Mouse (Mus musculus) adrenal gland, postnatal 14 days (tissue): Measurements from ENCODE around the gene Ifi27l2b. TPM values are rescaled to one million over a fixed set of nuclear protein-coding genes. Genes with fewer than 3 reads are reported as not detected.
"Not testable (repeated sequence)": the region's sequence is repeated elsewhere in the genome, so short reads cannot be mapped to it uniquely, and the experiment has no call there.

Source experiments
- DNase-seq: peaks from one replicate; pipeline ENCODE4 v3.0.0; 2021; ENCODE audit warnings: mixed read lengths
- long read RNA-seq, 2 experiments: library from polyadenylated mRNA; stranded (forward); transcript quantifications; one replicate each; pipeline ENCODE4 v2.0.0; 2021
- total RNA-seq: library from RNA; stranded (reverse); gene quantifications from 2 replicates; pipeline ENCODE4 v1.2.3, GENCODE M21; 2021

The Ifi27l2b gene
- not detected in 2 replicates for total RNA-seq
- long read RNA-seq, experiment 1, partial matches to known transcripts = 0 of 1 reads
- long read RNA-seq, experiment 1, other reads (novel, unspliced or antisense) = 1 of 1 reads
- long read RNA-seq, experiment 2 = 0 reads

GRCm38 (mm10) chr12:103457140-103457539 lies at the start of gene Ifi27l2b:
Gene Ifi27l2b (minus strand): TSS chr12:103457223.
- DNase-seq = no peak

- DNase-seq = no peak
These were observed 47.4 kb upstream of the Ifi27l2b start for GRCm38 (mm10) chr12:103504402-103504801.

GRCm38 (mm10) chr12:103503300-103503699 lies 46.3 kb upstream of the Ifi27l2b start:
- DNase-seq = peak; percentile 33

GRCm38 (mm10) chr12:103499261-103499660 lies 42.2 kb upstream of the Ifi27l2b start:
- DNase-seq = no peak

GRCm38 (mm10) chr12:103498768-103499167 lies 41.7 kb upstream of the Ifi27l2b start:
- no peak for DNase-seq

GRCm38 (mm10) chr12:103494486-103494885 lies 37.5 kb upstream of the Ifi27l2b start:
- peak; percentile 72 for DNase-seq

GRCm38 (mm10) chr12:103492767-103493166 lies 35.7 kb upstream of the Ifi27l2b start:
- peak; percentile 83 for DNase-seq

GRCm38 (mm10) chr12:103491091-103491730 lies 34.2 kb upstream of the Ifi27l2b start:
- DNase-seq = no peak

- DNase-seq = no peak
These were observed 30.7 kb upstream of the Ifi27l2b start for GRCm38 (mm10) chr12:103487750-103488149.

- DNase-seq = peak; percentile 49
These were observed 30.3 kb upstream of the Ifi27l2b start for GRCm38 (mm10) chr12:103487276-103487675.

GRCm38 (mm10) chr12:103486726-103487125 lies 29.7 kb upstream of the Ifi27l2b start:
- DNase-seq = peak; percentile 39

- DNase-seq = not testable (repeated sequence)
These were observed 27.4 kb upstream of the Ifi27l2b start for GRCm38 (mm10) chr12:103484200-103484972.

- DNase-seq = peak; percentile 34
These were observed 25.8 kb upstream of the Ifi27l2b start for GRCm38 (mm10) chr12:103482781-103483180.

GRCm38 (mm10) chr12:103481671-103482070 lies 24.6 kb upstream of the Ifi27l2b start:
- peak; percentile 47 for DNase-seq

- peak; percentile 45 for DNase-seq
These were observed 20.5 kb upstream of the Ifi27l2b start for GRCm38 (mm10) chr12:103477461-103478015.

- no peak for DNase-seq
These were observed 19.9 kb upstream of the Ifi27l2b start for GRCm38 (mm10) chr12:103476779-103477389.

- DNase-seq = no peak
These were observed 17.5 kb upstream of the Ifi27l2b start for GRCm38 (mm10) chr12:103474481-103474880.

GRCm38 (mm10) chr12:103456727-103457126 lies 296 bp downstream of the Ifi27l2b start:
- not testable (repeated sequence) for DNase-seq

- no peak for DNase-seq
These were observed 3.7 kb downstream of the Ifi27l2b start for GRCm38 (mm10) chr12:103453361-103453760.

- DNase-seq = no peak
These were observed 12.0 kb downstream of the Ifi27l2b start for GRCm38 (mm10) chr12:103445060-103445459.

- not testable (repeated sequence) for DNase-seq
These were observed 12.8 kb downstream of the Ifi27l2b start for GRCm38 (mm10) chr12:103444261-103444660.

- peak; percentile 14 for DNase-seq
These were observed 13.5 kb downstream of the Ifi27l2b start, which contains the start of gene Ifi27l2a for GRCm38 (mm10) chr12:103443524-103443923. Gene Ifi27l2a (minus strand): TSS chr12:103443680.
